Mouse (Mus musculus) heart, postnatal 0 days (tissue): ENCODE measurements at regions not wholly inside any gene's neighbourhood (a gene's known extent, or its start where the extent isn't known, plus 50 kb on each side); places are given as distances from the start of the nearest gene placed in this dataset.

Experiments used
- CTCF ChIP-seq: IDR thresholded peaks from 2 replicates; pipeline ENCODE4 v1.5.1; 2016; ENCODE audit warnings: antibody characterized with exemption, control low read depth, low read depth
- EP300 ChIP-seq: IDR thresholded peaks from 2 replicates; pipeline ENCODE4 v1.6.1; 2016; ENCODE audit warnings: antibody characterized with exemption, low read depth

DNA sequence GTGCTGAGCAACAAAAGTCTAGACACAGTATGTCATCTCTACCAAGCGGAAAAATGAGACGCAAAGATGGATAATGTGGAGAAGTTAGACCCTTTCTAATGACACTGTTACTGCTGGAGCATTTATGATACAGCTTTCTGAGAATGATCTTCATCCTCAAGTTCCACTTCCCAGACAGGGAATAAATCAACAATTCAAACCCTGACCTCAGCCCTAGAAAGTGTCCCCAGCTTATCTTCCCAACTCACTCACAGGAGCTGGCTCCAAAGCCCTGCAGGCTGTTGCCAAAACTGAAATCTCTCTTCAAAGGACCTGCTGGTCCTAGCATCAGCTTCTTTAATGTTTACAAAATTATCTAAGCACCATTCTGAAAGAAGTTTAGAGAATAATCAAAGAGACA lies 85.9 kb upstream of the Lmcd1 start:
- TF ChIP-seq CTCF (no peak), EP300 (no peak)
